Mouse (Mus musculus) T-cell, adult 2 months (primary cell): ENCODE results near the gene Naip2.
"Not testable (repeated sequence)": the region's sequence is repeated elsewhere in the genome, so short reads cannot be mapped to it uniquely, and the experiment has no call there.

Experiments
- DNase-seq: peaks from one replicate; pipeline ENCODE4 v3.0.0; 2022; ENCODE audit warnings: low spot score

Naip2 gene

GRCm38 (mm10) chr13:100201659-100202333, at the start of gene Naip2:
TSS of gene Naip2 (minus strand) at chr13:100202092.
- peak; percentile 2 for DNase-seq

DNA sequence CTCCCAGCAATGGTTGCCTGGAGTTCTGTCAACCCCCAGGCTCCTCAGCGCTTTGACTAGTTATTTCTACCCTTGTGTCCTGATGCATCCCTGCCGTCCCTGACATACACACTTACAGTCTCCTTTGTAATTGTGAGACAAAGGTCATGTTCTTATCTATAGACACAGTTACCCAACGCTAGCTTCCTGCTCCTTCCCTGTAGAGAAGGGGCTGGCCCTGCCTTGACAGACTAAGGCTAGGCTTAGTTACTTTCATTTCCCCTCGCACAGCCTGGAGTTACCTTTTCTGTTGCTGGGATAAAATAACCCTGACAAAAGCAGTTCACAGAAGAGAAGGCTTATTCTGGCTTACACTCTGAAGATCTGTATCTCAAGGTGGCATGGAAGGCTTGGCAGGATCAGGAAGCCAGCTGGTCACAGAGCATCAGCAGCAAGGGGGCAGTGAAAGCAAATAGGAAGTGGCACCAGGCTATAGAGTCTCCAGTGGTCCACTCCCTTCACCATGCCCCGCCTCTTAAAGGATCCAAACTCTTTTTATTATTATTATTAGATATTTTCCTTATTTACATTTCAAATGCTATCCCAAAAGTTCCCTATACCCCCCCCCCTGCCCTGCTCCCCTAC, 45.1 kb upstream of the Naip2 start:
- DNase-seq = not testable (repeated sequence)

- not testable (repeated sequence) for DNase-seq
Observed at GRCm38 (mm10) chr13:100246223-100246622, 44.3 kb upstream of the Naip2 start, which contains the start of gene Naip5. TSS of gene Naip5 (minus strand) at chr13:100246323.

GRCm38 (mm10) chr13:100243702-100244101, 41.8 kb upstream of the Naip2 start:
- DNase-seq = no peak

GRCm38 (mm10) chr13:100213683-100214082, 11.8 kb upstream of the Naip2 start:
- DNase-seq = not testable (repeated sequence)

DNA sequence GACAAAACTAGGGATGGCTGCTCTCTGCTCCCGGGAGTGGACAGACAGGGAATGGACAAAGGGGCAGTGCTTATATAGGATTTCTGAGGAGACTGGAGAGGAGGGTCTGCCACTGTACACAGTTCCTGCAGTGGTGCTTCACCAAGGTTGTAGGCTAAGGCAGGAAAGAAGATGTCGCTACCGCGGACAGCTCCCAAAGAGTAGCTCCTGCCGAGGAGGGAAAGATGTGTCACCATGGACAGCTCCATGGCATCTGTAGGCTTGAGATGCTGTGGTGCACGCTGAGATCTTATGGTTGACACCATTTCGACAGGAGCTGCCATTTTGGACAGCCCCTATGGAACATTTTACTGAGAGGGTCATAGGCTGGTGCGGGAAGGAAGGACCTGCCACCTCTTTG, 8.6 kb upstream of the Naip2 start:
- no peak for DNase-seq

GRCm38 (mm10) chr13:100203319-100203718, 1.4 kb upstream of the Naip2 start:
- DNase-seq = no peak

- DNase-seq = no peak
Observed at GRCm38 (mm10) chr13:100200778-100201177, 1.1 kb downstream of the Naip2 start.

DNA sequence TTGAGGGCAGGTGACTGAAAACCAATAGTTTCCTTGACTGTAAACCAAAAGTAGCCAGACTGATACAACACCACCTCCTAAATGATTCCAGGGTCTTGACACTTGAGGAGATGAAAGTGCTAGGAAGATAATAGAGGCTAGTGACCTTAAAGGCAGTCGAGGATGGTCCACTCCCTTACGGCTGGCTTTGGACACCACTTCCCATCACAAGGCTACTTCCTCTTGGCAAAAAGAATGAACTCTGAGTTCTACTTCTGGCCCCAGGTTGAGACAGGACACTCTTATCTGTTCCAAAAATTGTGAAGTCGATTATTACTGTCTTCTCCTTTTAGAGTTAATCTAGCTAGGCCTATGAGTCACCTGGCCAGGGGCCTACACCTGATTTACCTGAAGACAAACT, 6.5 kb downstream of the Naip2 start:
- no peak for DNase-seq

- DNase-seq = not testable (repeated sequence)
Observed at GRCm38 (mm10) chr13:100183111-100183510, 18.8 kb downstream of the Naip2 start.

DNA sequence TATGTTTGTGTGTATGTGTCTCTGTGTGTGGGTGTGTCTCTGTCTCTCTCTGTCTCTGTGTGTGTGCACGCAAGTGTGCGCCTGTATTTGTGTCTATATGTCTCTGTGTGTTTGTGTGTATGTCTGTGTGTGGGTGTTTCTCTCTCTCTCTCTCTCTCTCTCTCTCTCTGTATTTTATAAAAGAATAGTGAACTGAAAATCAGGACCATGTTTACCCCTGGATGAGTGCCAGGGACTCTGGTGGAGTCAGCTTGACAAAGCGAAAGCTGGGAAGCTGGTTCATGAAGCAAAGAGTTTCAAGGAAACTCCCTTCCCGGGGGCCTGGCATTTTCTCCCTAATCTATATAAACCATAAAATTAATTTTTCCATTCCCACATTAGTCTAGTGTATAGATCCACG, 27.5 kb downstream of the Naip2 start:
- DNase-seq = not testable (repeated sequence)

DNA sequence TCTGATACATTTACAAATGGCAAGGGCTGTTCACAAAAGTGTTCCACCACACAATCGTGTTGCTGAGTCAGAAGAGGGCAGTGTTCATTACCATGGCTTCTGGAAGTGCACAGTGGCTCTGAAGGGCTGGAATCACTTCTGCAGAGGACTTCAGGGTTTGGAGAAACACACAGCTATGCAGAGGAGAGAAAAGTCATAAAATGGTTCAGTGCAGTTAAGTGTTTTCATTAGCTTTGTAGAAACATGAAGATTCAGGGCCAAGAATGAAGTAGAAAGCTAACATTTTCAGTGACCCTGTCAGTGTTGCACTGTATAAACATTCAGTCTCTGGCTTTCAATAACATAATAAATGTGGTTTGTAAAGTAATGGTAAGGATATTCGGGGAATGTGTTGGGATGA, 35.5 kb downstream of the Naip2 start:
- DNase-seq = not testable (repeated sequence)

DNA sequence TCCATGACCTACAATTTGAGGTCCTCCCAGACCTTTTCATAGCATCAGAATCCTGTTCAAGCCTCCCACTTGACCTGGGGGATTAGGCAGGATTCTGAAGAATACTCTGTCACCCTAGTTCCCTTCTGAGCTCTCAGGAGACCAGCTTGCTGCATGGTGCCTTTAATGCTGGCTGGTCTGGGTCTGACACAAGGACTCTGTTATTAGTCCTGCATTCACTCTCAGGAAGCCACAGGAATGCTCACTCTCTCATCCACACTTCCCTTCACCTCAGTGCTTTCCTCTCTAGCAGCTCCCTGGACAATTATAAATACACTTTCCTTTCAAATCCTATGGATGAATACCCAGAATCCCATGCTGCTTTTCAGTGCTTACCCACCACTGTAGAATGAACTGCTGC, 39.4 kb downstream of the Naip2 start:
- not testable (repeated sequence) for DNase-seq

DNA sequence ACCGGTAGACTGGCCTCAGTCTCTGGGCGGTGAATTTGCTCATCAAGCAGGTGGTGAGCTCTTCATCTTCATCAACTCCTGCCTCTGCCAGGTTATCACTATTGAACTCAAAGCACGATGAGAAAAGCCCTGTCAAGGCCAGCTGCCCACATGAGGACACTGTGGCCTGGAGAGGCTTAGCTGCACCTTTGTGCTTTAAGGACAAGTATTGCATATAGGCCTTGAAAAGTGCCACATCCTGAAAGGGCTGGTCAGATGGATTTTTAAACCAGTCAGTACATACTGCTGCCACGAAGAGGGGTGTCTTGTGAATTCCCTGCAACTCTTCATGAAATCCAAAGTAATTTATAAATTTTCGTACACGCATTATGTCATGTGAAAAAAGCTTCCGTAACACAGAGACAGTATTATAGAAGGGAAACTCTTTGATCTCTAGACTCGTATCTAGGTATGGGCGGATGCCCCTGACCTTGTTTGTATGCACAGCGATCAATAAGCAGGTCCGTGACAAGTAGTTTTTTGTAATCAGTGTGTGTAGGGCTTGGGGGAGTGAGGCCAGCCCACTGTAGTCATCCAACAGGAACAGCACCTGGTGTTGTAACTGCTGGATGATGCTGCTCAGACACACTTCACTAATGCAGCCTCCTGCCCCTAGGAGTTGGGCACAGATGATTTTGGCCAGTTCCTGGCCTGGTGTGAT, 40.6 kb downstream of the Naip2 start:
- not testable (repeated sequence) for DNase-seq

- no peak for DNase-seq
Observed at GRCm38 (mm10) chr13:100156624-100157023, 45.3 kb downstream of the Naip2 start.

DNA sequence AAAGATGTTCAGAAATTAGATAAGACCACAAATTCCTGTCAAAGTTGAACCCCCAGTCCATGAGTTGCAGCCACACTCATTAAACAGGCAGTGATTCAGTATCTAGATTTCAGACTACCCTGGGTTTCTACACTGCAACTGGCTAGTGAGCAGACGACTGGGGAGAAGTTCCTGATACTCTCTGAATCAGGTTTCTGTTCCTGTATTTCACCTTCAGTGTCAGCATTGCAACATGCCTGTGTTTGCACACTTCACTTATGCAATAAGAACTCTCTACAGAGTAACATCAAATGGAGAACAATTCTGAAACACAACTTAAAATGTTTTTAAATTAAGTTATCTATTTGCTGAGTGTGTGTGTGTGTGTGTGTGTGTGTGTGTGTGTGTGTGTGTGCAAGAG, 49.2 kb downstream of the Naip2 start:
- no peak for DNase-seq

DNA sequence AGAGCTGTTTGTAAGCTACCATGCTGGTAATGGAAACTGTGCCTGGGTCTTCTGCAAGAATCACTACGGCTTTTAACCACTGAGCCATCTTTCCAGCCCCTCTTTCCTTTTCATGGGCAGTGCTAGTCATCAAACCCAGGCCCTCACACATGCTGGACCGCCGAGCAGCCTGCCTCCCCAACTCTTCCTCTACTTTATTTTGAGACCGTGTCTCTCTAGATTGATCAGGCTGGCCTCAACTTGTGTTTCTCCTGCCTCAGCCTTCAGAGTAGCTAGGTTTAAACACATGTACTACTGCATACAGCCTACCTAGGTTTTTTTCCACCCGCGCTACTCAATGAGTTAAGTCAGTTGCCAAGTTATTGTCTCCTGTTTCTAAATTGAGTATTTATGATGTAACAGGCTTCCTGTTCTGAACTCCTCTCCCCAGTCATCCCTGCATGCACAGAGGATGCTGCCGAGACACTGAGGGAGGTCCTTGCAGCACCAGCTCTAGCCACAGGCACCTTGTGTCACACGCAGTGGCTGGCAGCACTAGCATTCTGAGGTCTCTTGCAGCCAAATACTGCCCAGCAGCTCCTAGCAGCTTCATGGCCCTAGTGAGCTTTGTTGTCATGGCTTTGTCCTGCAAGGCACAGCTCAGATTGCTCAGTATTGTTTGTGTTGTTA, 60.1 kb downstream of the Naip2 start:
- no peak for DNase-seq

DNA sequence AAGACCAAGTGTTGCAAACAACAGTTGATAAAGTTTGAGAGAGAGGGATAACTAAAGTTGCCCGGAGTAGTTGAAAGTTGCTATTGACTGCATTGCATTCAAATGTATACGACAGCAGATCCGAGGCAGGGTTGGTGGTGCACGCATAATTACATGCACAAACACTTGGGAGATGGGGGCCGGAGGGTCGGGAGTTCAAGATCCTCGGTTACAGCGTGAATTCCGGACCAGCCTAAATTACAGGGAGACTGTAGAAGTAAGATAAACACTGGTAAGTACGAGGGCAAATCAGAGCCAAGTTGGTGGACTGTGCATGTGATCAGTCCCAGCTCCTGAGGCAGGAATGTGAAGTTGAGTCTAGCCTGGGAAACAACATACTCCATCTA, 76.6 kb downstream of the Naip2 start:
- no peak for DNase-seq

DNA sequence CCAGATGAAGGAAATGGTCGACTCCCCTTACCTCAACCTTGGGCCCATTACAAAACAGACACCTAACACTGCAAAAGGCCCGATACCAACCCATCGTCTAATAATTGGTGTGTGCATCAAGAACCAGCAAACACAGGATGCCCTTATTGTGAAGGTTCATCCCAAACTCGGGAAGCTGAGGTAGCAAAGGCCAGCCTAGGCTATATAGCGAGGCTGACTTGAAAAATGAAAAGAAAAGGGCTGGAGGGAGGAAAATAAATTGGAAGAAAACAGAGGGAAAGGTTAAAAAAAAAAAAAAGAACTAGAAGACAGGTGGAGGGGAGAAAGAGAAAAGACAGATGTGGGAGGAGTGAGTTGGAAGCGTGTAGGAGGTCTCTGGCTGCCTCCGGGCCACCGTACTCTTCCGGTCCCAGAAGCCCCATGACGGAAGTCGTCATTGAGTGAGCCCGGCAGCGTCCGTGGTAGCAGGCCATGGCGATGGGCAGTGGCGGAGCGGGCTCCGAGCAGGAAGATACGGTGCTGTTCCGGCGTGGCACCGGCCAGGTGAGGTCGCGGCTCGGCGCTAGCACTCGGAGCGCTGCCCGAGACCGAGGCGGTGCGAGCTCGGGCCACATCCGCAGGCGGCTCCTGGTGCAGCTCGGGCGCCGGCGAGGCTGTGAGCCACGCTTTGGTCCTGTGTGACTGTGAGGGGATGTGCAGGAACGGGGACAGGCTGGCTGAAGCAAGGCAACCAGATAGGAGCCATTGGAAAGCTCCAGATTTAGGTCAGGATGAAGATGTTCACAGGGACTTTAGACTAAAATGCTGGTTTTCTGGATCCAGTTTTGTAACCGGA, 77.3 kb downstream of the Naip2 start, which contains the start of gene Smn1:
Gene Smn1 (plus strand): TSS at position 430 of the 835 bp plus-strand sequence.
- peak; percentile 86 for DNase-seq

DNA sequence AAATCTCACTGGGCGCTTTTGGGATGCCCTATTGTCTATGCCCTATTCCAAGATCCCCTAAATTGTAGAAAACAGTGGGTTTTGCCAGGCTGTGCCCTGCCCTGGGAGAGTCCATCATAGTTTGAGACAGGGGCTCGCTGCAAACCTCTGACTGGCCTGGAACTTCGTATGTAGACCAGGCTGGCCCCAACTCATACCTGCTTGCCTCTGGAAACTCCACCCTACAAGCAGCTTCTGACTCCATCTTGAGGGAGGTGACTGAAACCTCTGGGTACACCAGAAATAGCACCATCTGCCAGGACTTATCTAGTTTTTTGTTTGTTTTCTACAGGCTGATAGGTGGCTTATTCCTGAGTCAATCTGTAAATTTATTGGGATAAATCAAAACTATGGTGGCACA, 77.9 kb downstream of the Naip2 start:
- DNase-seq = no peak

DNA sequence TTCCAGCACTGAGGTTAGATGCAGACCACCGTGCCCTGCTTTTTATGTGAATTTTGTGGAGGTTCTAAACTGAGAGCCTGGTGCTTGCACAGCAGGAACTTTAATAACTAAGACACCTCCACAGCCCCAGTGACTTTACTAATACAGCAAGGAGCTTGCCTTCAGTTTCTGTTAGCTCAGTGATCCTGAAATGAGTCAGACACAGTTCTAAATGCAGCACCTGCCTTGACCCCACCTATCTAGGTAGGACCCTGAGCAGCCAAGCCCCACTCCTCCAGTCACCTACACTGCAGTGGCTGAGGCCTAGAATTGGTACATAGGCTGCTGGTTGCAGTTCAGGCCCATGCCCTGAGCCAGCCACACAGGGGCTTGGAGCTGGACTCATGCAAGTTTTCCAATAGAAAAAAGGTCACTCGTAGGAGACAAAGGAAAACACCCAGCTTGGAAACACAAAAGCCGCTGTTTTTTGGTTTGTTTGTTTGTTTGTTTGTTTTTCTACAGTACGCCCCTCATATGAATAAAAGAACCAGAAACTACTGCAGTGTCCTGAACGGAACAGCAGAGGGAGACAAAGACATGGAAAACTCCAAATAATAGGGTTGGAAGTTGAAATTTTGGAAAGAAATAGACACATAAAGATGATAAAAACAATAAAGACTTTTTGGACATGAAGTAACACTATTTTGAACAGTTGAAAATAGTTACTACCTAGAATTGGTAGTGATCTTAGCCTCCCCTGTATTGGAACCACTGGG, 89.5 kb downstream of the Naip2 start:
- DNase-seq = no peak
